Comparison of ENCODE assay signal across 8 mouse cellular contexts in genomic region chr2:80762013-80762612, GRCm38 (mm10).
DNase-seq lines count a peak whose midpoint lies in the region; ATAC-seq and TF ChIP-seq lines count a peak whose summit lies in the region.

No protein-coding gene starts in this region.

- WGBS in lung, postnatal 0 days, result 28% methylated on average over 3 of the region's 3 CpGs
- WGBS in lung, adult 2 months, result 28% methylated on average over 3 of the region's 3 CpGs
- WGBS in kidney, postnatal 0 days, result 38% methylated on average over 3 of the region's 3 CpGs
- 35% methylated on average over 3 of the region's 3 CpGs for WGBS in midbrain, embryonic 16.5 days

- no peaks in the 10 kb centered on the region for H3K4me1 ChIP-seq in lung, postnatal 0 days (ENCODE audit: insufficient read depth, low read depth, low read length)
- no peaks in the 10 kb centered on the region for H3K4me1 ChIP-seq in lung, adult 2 months (ENCODE audit: control insufficient read depth, insufficient read depth, low read length)
- no peaks in the 10 kb centered on the region for H3K4me1 ChIP-seq in kidney, postnatal 0 days (replicated peaks; ENCODE audit: insufficient read depth, low read length)
- no peaks in the 10 kb centered on the region for H3K4me1 ChIP-seq in midbrain, embryonic 16.5 days (ENCODE audit: control insufficient read depth, insufficient read depth, low read length)

- no peak overlapping the region for H3K4me2 ChIP-seq in lung, postnatal 0 days (replicated peaks; ENCODE audit: low read depth, low read length)
- no peak overlapping the region for H3K4me2 ChIP-seq in kidney, postnatal 0 days (ENCODE audit: low read length)
- no peak overlapping the region for H3K4me2 ChIP-seq in midbrain, embryonic 16.5 days (ENCODE audit: low read length)

- H3K4me3 ChIP-seq in lung, postnatal 0 days (ENCODE audit: low read depth, low read length), result no peak overlapping the region
- no peak overlapping the region for H3K4me3 ChIP-seq in lung, adult 2 months (replicated peaks; ENCODE audit: extremely low read depth, low read depth, low read length)
- no peak overlapping the region for H3K4me3 ChIP-seq in kidney, postnatal 0 days (replicated peaks; ENCODE audit: low read depth, low read length)
- H3K4me3 ChIP-seq in midbrain, embryonic 16.5 days (ENCODE audit: low read depth, low read length), result no peak overlapping the region

- no peak for ATAC-seq in lung, postnatal 0 days
- ATAC-seq in kidney, postnatal 0 days (replicated peaks; ENCODE audit: low FRiP score, low read depth), result no peak
- ATAC-seq in midbrain, embryonic 16.5 days, result 0 out of 2 replicates have a peak, but pooled peaks have one; percentile 56

- peak; percentile 27 for DNase-seq in cerebellum, adult 8-10 months
- DNase-seq in cerebellum, adult 11-12 months, result no peak
- DNase-seq in lung, postnatal 0 days (ENCODE audit: low spot score), result peak; percentile 77
- DNase-seq in lung, adult 2 months, result no peak
- DNase-seq in cerebellum, postnatal 14 days, result peak; percentile 78 to 79
- DNase-seq in kidney, postnatal 0 days (ENCODE audit: low spot score), result peak; percentile 88
- DNase-seq in T-cell, adult 2 months (ENCODE audit: low spot score), result no peak

- H3K9me3 ChIP-seq in lung, postnatal 0 days (ENCODE audit: low read length), result no peaks in the 10 kb centered on the region
- H3K9me3 ChIP-seq in kidney, postnatal 0 days (replicated peaks; ENCODE audit: low read length), result no peaks in the 10 kb centered on the region
- H3K9me3 ChIP-seq in midbrain, embryonic 16.5 days (replicated peaks; ENCODE audit: control insufficient read depth, low read length, poor library complexity, severe bottlenecking), result no peaks in the 10 kb centered on the region

- TF ChIP-seq CTCF in lung, postnatal 0 days (IDR thresholded peaks at IDR 0.05), result peak; percentile 63
- TF ChIP-seq CTCF in lung, adult 2 months (IDR thresholded peaks at IDR 0.05; ENCODE audit: insufficient read depth, low read length), result no peak
- TF ChIP-seq CTCF in kidney, postnatal 0 days (IDR thresholded peaks at IDR 0.05; ENCODE audit: low read depth), result peak; percentile 77

- H3K27ac ChIP-seq in lung, postnatal 0 days (ENCODE audit: low read length), result no peak overlapping the region
- no peak overlapping the region for H3K27ac ChIP-seq in kidney, postnatal 0 days
- H3K27ac ChIP-seq in midbrain, embryonic 16.5 days (ENCODE audit: low read length), result no peak overlapping the region

- no peaks in the 10 kb centered on the region for H3K36me3 ChIP-seq in lung, postnatal 0 days (ENCODE audit: insufficient read depth, low read length)
- no peaks in the 10 kb centered on the region for H3K36me3 ChIP-seq in kidney, postnatal 0 days (ENCODE audit: insufficient read depth, low read length)
- H3K36me3 ChIP-seq in midbrain, embryonic 16.5 days (ENCODE audit: control insufficient read depth, insufficient read depth, low read length), result no peaks in the 10 kb centered on the region

- TF ChIP-seq EP300 in lung, postnatal 0 days (IDR thresholded peaks at IDR 0.05), result no peak

- no peaks in the 10 kb centered on the region for H3K27me3 ChIP-seq in lung, postnatal 0 days (replicated peaks; ENCODE audit: insufficient read depth, low read length)
- no peaks in the 10 kb centered on the region for H3K27me3 ChIP-seq in kidney, postnatal 0 days (ENCODE audit: insufficient read depth, low read length)
- H3K27me3 ChIP-seq in midbrain, embryonic 16.5 days (ENCODE audit: control insufficient read depth, insufficient read depth, low read depth, low read length), result no peaks in the 10 kb centered on the region

- TF ChIP-seq POLR2A in lung, adult 2 months (IDR thresholded peaks at IDR 0.05; ENCODE audit: borderline replicate concordance, extremely low read depth, low read depth, low read length), result no peak

- H3K9ac ChIP-seq in lung, postnatal 0 days (replicated peaks; ENCODE audit: low read depth), result no peak overlapping the region
- H3K9ac ChIP-seq in kidney, postnatal 0 days (ENCODE audit: low read depth, low read length), result no peak overlapping the region
- no peak overlapping the region for H3K9ac ChIP-seq in midbrain, embryonic 16.5 days (ENCODE audit: low read depth, low read length)

Comparison
In these comparisons a context has a peak if more than half of its experiments do, and no peak if none do; other contexts are left out.
1. DNase-seq: peak in cerebellum, adult 8-10 months (single experiment), lung, postnatal 0 days (single experiment), cerebellum, postnatal 14 days (2 of 2) and kidney, postnatal 0 days (single experiment); none in cerebellum, adult 11-12 months (single experiment), lung, adult 2 months (single experiment) and T-cell, adult 2 months (single experiment).